Mouse (Mus musculus): Measurements from ENCODE around the gene Kazn.

- TF ChIP-seq GATA1 (IDR thresholded peaks at IDR 0.05; ENCODE audit: borderline replicate concordance, low read length) (no peak), FLI1 (IDR thresholded peaks at IDR 0.05; ENCODE audit: low read length) (no peak)
Measured at GRCm38 (mm10) chr4:142238486-142239239, 538 bp downstream of the Kazn start.

Data from megakaryocyte, embryonic 14.5 days (primary cell).